Mouse (Mus musculus): ENCODE results near the gene Psma6. TPM values are rescaled to one million over a fixed set of nuclear protein-coding genes. Genes with fewer than 3 reads are reported as not detected.

The Psma6 gene
- polyA plus RNA-seq, 1 experiment from 2014 or later, result 292 TPM

- ATAC-seq, result peak; percentile 19; the same call in 1 of the 2 replicates
- Histone ChIP-seq H3K4me3 (ENCODE audit: low read depth, low read length) (no peak overlapping the region), H3K4me1 (replicated peaks; ENCODE audit: control insufficient read depth, insufficient read depth, low read length) (no peaks in the 10 kb centered on the region), H3K27me3 (replicated peaks; ENCODE audit: control insufficient read depth, insufficient read depth, low read length) (no peaks in the 10 kb centered on the region), H3K36me3 (ENCODE audit: control insufficient read depth, insufficient read depth) (peaks cover 2% of the 10 kb centered on the region; the same call in 1 of the 2 replicates), H3K27ac (ENCODE audit: low read depth, low read length) (peak overlapping the region; percentile 35; the same call in 1 of the 2 replicates), H3K4me2 (replicated peaks; ENCODE audit: low read depth) (no peak overlapping the region), H3K9ac (ENCODE audit: low read depth, low read length) (no peak overlapping the region; the same call in 1 of the 2 replicates), H3K9me3 (ENCODE audit: control insufficient read depth) (no peaks in the 10 kb centered on the region)
- TF ChIP-seq CTCF (IDR thresholded peaks at IDR 0.05; ENCODE audit: low read depth), result no peak
- 64% methylated on average over 6 of the region's 6 CpGs for WGBS
These were observed 6.4 kb upstream of the Psma6 start for GRCm38 (mm10) chr12:55377610-55377980.

DNA sequence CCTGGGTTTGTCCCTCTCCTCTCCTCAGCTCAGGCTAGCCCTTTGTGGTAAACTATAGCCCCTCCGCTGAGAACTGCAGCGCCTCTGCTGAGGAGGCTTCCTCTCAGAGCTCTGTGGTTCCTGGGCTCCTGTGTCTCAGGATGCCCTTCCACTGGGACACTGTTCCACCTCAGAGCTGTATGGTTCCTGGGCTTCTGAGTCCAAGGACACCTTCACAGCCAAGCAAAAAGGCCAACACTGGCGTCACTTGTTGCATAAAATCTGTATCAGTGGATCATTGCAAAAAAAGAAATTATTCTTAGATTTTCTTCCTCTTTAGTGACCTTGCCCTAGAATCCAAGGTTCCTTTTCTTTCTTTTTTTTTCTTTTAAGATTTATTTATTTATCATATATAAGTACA, 804 bp downstream of the Psma6 start:
- Histone ChIP-seq H3K4me1 (replicated peaks; ENCODE audit: control insufficient read depth, insufficient read depth, low read length) (no peaks in the 10 kb centered on the region), H3K4me3 (ENCODE audit: low read depth, low read length) (no peak overlapping the region), H3K9me3 (ENCODE audit: control insufficient read depth) (no peaks in the 10 kb centered on the region), H3K27ac (ENCODE audit: low read depth, low read length) (no peak overlapping the region), H3K9ac (ENCODE audit: low read depth, low read length) (no peak overlapping the region), H3K36me3 (ENCODE audit: control insufficient read depth, insufficient read depth) (peaks cover 5% of the 10 kb centered on the region; the same call in 1 of the 2 replicates), H3K27me3 (replicated peaks; ENCODE audit: control insufficient read depth, insufficient read depth, low read length) (no peaks in the 10 kb centered on the region), H3K4me2 (replicated peaks; ENCODE audit: low read depth) (no peak overlapping the region)
- no peak for ATAC-seq
- 93% methylated on average over 3 of the region's 3 CpGs for WGBS
- TF ChIP-seq CTCF (IDR thresholded peaks at IDR 0.05; ENCODE audit: low read depth), result no peak

DNA sequence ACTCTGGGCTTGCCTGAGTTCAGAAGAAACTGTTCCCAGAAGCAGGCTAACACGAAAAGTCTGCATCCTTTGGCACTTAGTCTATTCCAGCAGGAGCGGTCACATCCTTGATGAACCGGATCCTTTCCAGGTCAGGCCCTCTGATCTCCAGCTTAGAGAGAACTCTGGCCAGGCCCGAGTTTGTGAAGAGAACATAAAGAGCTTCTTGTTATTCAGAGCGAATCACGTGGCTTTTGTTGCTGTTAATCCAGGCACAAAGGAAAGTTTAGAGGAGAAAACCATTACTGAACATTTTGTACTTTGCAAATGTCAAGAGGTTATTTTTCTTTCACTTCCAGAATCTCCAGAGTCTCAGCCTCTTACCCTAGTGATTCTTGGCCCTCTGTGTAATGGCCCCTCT, 1.9 kb downstream of the Psma6 start:
- 71% methylated on average over 6 of the region's 6 CpGs for WGBS
- Histone ChIP-seq H3K4me2 (replicated peaks; ENCODE audit: low read depth) (no peak overlapping the region), H3K9me3 (ENCODE audit: control insufficient read depth) (no peaks in the 10 kb centered on the region), H3K4me3 (ENCODE audit: low read depth, low read length) (no peak overlapping the region), H3K27ac (ENCODE audit: low read depth, low read length) (no peak overlapping the region), H3K9ac (ENCODE audit: low read depth, low read length) (no peak overlapping the region), H3K36me3 (ENCODE audit: control insufficient read depth, insufficient read depth) (peaks cover 5% of the 10 kb centered on the region; the same call in 1 of the 2 replicates), H3K27me3 (replicated peaks; ENCODE audit: control insufficient read depth, insufficient read depth, low read length) (no peaks in the 10 kb centered on the region), H3K4me1 (replicated peaks; ENCODE audit: control insufficient read depth, insufficient read depth, low read length) (no peaks in the 10 kb centered on the region)
- ATAC-seq, result no peak
- no peak for TF ChIP-seq CTCF (IDR thresholded peaks at IDR 0.05; ENCODE audit: low read depth)

DNA sequence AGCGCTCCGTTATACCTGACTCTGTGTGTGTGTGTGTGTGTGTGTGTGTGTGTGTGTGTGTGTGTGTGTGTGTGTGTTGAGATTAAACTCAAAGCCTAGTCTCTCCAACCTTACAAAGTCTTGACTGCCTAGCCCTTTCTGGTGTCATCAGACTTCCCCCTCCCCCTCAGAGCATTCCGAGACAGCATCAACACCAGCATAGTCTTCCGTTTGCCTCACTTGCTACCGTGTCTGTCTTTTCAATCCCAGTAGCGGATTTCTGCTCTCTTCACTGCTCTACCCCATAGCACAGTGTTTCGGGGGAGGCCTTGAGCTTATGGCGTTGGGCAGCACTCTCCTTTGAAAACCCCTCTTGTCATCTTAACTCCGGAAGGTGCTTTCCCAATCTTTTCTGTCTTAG, 2.4 kb downstream of the Psma6 start:
- ATAC-seq, result no peak
- Histone ChIP-seq H3K27me3 (replicated peaks; ENCODE audit: control insufficient read depth, insufficient read depth, low read length) (no peaks in the 10 kb centered on the region), H3K27ac (ENCODE audit: low read depth, low read length) (no peak overlapping the region), H3K4me3 (ENCODE audit: low read depth, low read length) (no peak overlapping the region), H3K4me1 (replicated peaks; ENCODE audit: control insufficient read depth, insufficient read depth, low read length) (no peaks in the 10 kb centered on the region), H3K4me2 (replicated peaks; ENCODE audit: low read depth) (no peak overlapping the region), H3K9me3 (ENCODE audit: control insufficient read depth) (no peaks in the 10 kb centered on the region), H3K9ac (ENCODE audit: low read depth, low read length) (no peak overlapping the region), H3K36me3 (ENCODE audit: control insufficient read depth, insufficient read depth) (peaks cover 5% of the 10 kb centered on the region; the same call in 1 of the 2 replicates)
- 75% methylated on average over 9 of the region's 9 CpGs for WGBS
- TF ChIP-seq CTCF (IDR thresholded peaks at IDR 0.05; ENCODE audit: low read depth), result no peak

DNA sequence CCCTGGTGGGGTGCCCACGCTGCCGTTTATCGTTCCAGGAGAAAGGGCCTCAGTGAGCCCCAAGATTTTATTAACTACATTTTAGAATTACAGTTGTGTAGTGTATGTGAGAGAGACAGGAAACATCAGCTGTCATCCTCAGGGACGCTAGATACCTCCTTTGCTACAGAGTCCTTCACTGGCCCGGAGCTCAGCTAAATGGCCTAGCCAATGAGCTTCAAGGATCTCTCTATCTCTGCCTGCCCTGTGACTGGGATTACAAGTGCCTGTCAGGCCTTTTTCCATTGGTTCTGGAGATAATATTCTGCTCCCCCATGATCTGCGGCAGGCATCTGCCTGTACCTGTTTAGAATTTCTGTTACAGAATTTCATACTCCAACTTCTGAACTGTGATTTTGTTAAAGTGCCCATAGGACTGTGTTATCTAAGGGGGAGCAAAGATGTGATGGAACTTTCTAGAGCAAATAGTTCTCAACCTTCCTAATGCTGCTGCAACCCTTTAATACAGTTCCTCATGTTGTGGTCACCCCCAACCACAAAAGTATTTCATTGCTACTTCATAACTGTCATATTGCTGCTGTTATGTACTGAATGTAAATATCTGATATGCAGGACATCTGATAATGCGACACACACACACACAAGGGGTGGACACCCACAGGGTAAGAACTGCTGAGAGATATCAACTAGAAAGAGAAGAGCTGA, 3.2 kb downstream of the Psma6 start:
- H3K4me2 ChIP-seq (replicated peaks; ENCODE audit: low read depth), result no peak overlapping the region
- no peaks in the 10 kb centered on the region for H3K9me3 ChIP-seq (ENCODE audit: control insufficient read depth)
- no peak overlapping the region for H3K27ac ChIP-seq (ENCODE audit: low read depth, low read length)
- no peak for ATAC-seq
- WGBS, result 75% methylated on average over 7 of the region's 7 CpGs
- H3K9ac ChIP-seq (ENCODE audit: low read depth, low read length), result no peak overlapping the region
- no peaks in the 10 kb centered on the region for H3K27me3 ChIP-seq (replicated peaks; ENCODE audit: control insufficient read depth, insufficient read depth, low read length)
- peaks cover 5% of the 10 kb centered on the region; the same call in 1 of the 2 replicates for H3K36me3 ChIP-seq (ENCODE audit: control insufficient read depth, insufficient read depth)
- TF ChIP-seq CTCF (IDR thresholded peaks at IDR 0.05; ENCODE audit: low read depth), result no peak
- no peak overlapping the region for H3K4me3 ChIP-seq (ENCODE audit: low read depth, low read length)
- H3K4me1 ChIP-seq (replicated peaks; ENCODE audit: control insufficient read depth, insufficient read depth, low read length), result no peaks in the 10 kb centered on the region

DNA sequence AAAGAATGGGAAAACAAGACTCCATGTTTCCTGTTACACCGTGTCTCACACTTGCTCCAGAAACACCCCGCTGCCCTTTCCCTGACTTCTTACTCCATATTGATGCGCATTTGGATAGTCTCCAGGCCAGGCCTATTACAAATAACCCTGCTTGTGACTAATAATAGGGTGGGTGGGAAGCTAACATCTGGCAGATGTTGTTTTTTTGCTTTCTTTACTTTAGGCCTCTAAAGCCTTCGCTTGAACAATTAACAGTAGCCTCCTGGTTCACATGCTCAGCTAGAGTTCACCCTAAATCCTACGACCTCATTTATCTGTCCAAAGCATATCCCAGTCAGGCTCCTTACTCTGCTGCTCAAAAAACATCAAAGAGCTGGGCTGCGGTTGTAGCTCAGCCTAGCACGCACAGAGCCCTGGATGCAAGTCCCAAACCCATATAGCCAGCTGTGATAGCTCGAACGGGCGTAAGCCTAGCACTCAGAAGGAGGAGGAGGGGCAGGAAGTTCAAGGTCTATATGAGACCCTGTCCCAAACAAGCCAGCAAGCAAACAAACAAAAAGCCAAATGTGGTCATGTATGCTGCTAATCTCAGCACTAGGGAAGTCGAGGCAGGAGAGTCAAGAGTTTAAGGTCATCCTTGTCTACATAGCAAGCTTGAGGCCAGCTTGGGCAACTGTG, 3.9 kb downstream of the Psma6 start:
- H3K4me2 ChIP-seq (replicated peaks; ENCODE audit: low read depth), result no peak overlapping the region
- no peak overlapping the region for H3K4me3 ChIP-seq (ENCODE audit: low read depth, low read length)
- no peak overlapping the region for H3K9ac ChIP-seq (ENCODE audit: low read depth, low read length)
- no peak for ATAC-seq
- H3K27ac ChIP-seq (ENCODE audit: low read depth, low read length), result no peak overlapping the region
- WGBS, result 59% methylated on average over 11 of the region's 11 CpGs
- H3K9me3 ChIP-seq (ENCODE audit: control insufficient read depth), result no peaks in the 10 kb centered on the region
- H3K27me3 ChIP-seq (replicated peaks; ENCODE audit: control insufficient read depth, insufficient read depth, low read length), result no peaks in the 10 kb centered on the region
- no peak for TF ChIP-seq CTCF (IDR thresholded peaks at IDR 0.05; ENCODE audit: low read depth)
- no peaks in the 10 kb centered on the region; the same call in 1 of the 2 replicates for H3K36me3 ChIP-seq (ENCODE audit: control insufficient read depth, insufficient read depth)
- H3K4me1 ChIP-seq (replicated peaks; ENCODE audit: control insufficient read depth, insufficient read depth, low read length), result no peaks in the 10 kb centered on the region
